Comparison of ENCODE assay signal across 20 mouse cellular contexts in genomic region chr10:40444586-40444985, GRCm38 (mm10).
DNase-seq lines count a peak whose midpoint lies in the region; ATAC-seq and TF ChIP-seq lines count a peak whose summit lies in the region.
"Had no signal": no experiment of that assay in that cellular context is flagged by ENCODE, and none has a peak within 500 bp of the region (broad histone marks: within the 10 kb centered on the region; RNA-seq: fewer than 3 reads in every experiment).

No protein-coding gene starts in this region.

- WGBS in cerebellum, adult 2 months, result 80% methylated on average over 4 of the region's 4 CpGs
- WGBS in lung, embryonic 15.5 days, result 64% methylated on average over 4 of the region's 4 CpGs

- TF ChIP-seq POLR2A in cerebellum, adult 2 months (IDR thresholded peaks at IDR 0.05; ENCODE audit: borderline replicate concordance, insufficient read depth, low read length), result no peak
- TF ChIP-seq POLR2A in cortical plate, adult 2 months (IDR thresholded peaks at IDR 0.05; ENCODE audit: extremely low read depth, insufficient read depth, low read length), result no peak

- no peaks in the 10 kb centered on the region for H3K36me3 ChIP-seq in lung, embryonic 15.5 days
- H3K36me3 ChIP-seq: embryonic facial prominence, embryonic 13.5 days; forebrain, embryonic 15.5 days; heart, embryonic 12.5 days; liver, embryonic 13.5 days had no signal

- ATAC-seq in lung, embryonic 15.5 days (ENCODE audit: borderline replicate concordance, extremely low read depth, low FRiP score, low TSS enrichment), result peak; percentile 62; the same call in 1 of the 2 replicates
- ATAC-seq in monocyte, adult 5-6 weeks (replicated peaks; ENCODE audit: insufficient number of reproducible peaks, low FRiP score, low TSS enrichment, poor library complexity, severe bottlenecking), result 0 out of 2 replicates have a peak, but pooled peaks have one; percentile 32
- ATAC-seq: forebrain, embryonic 15.5 days had no signal

- H3K4me1 ChIP-seq in cerebellum, adult 2 months (ENCODE audit: control insufficient read depth, insufficient read depth, low read length), result peaks cover 8% of the 10 kb centered on the region
- peaks cover 28% of the 10 kb centered on the region for H3K4me1 ChIP-seq in lung, embryonic 15.5 days
- peaks cover 16% of the 10 kb centered on the region for H3K4me1 ChIP-seq in cortical plate, adult 2 months (ENCODE audit: control insufficient read depth, insufficient read depth, low read length)

- no peaks in the 10 kb centered on the region for H3K9me3 ChIP-seq in lung, embryonic 15.5 days
- H3K9me3 ChIP-seq: forebrain, embryonic 15.5 days; heart, embryonic 12.5 days; liver, embryonic 13.5 days had no signal

- no peak for DNase-seq in cerebellum, adult 2 months
- DNase-seq in cerebellum, postnatal 14 days, result no peak
- no peak for DNase-seq in lung, postnatal 14 days
- no peak for DNase-seq in embryo, embryonic 11 days
- DNase-seq in kidney, adult 11 months, result no peak
- DNase-seq: adrenal gland, adult 2 months; cerebellum, adult 9-10 months; heart, postnatal 14 days; kidney, adult 2 months; kidney, postnatal 36 days; layer of hippocampus, adult 9-11 months; liver, embryonic 13.5 days had no signal

- H3K27me3 ChIP-seq in cerebellum, adult 2 months (ENCODE audit: control insufficient read depth, insufficient read depth, low read length), result no peaks in the 10 kb centered on the region
- no peaks in the 10 kb centered on the region for H3K27me3 ChIP-seq in lung, embryonic 15.5 days
- H3K27me3 ChIP-seq: embryonic facial prominence, embryonic 13.5 days; forebrain, embryonic 15.5 days; heart, embryonic 12.5 days; limb, embryonic 13.5 days; liver, embryonic 13.5 days had no signal

- no peak for TF ChIP-seq CTCF in cerebellum, adult 2 months (IDR thresholded peaks at IDR 0.05; ENCODE audit: borderline replicate concordance, insufficient read depth, low read depth, low read length)
- no peak for TF ChIP-seq CTCF in cortical plate, adult 2 months (IDR thresholded peaks at IDR 0.05; ENCODE audit: extremely low read depth, insufficient read depth, low read length)

- H3K4me3 ChIP-seq in cerebellum, adult 2 months (replicated peaks; ENCODE audit: insufficient read depth, low read depth, low read length), result no peak overlapping the region
- no peak overlapping the region for H3K4me3 ChIP-seq in lung, embryonic 15.5 days
- H3K4me3 ChIP-seq in cortical plate, adult 2 months (ENCODE audit: insufficient read depth, low read length), result no peak overlapping the region
- H3K4me3 ChIP-seq: embryonic facial prominence, embryonic 13.5 days; forebrain, embryonic 15.5 days; heart, embryonic 12.5 days; limb, embryonic 13.5 days; liver, embryonic 13.5 days had no signal

- no peak overlapping the region for H3K4me2 ChIP-seq in lung, embryonic 15.5 days
- H3K4me2 ChIP-seq: embryonic facial prominence, embryonic 13.5 days; forebrain, embryonic 15.5 days; heart, embryonic 12.5 days; hindbrain, embryonic 14.5 days; limb, embryonic 13.5 days; liver, embryonic 13.5 days had no signal

- no peak overlapping the region for H3K9ac ChIP-seq in lung, embryonic 15.5 days
- H3K9ac ChIP-seq: embryonic facial prominence, embryonic 13.5 days; forebrain, embryonic 15.5 days; heart, embryonic 12.5 days; hindbrain, embryonic 14.5 days; limb, embryonic 13.5 days; liver, embryonic 13.5 days had no signal

- peak overlapping the region; percentile 34; the same call in 1 of the 2 replicates for H3K27ac ChIP-seq in cerebellum, adult 2 months (ENCODE audit: insufficient read depth, low read length)
- 0 out of 2 replicates have a peak overlapping the region, but pooled peaks have one; percentile 11 for H3K27ac ChIP-seq in lung, embryonic 15.5 days
- peak overlapping the region; percentile 82 for H3K27ac ChIP-seq in cortical plate, adult 2 months (ENCODE audit: insufficient read depth, low read length)
- H3K27ac ChIP-seq: embryonic facial prominence, embryonic 13.5 days; forebrain, embryonic 15.5 days; limb, embryonic 13.5 days; liver, embryonic 13.5 days had no signal

Comparison
In these comparisons a context has a peak if more than half of its experiments do, and no peak if none do; other contexts are left out.
1. H3K27ac ChIP-seq: peak in every context shown above with its lines; median percentile 82 in cortical plate, adult 2 months; 34 in cerebellum, adult 2 months; 11 in lung, embryonic 15.5 days.